8 mouse cellular contexts compared by ENCODE assay signal in genomic region chr7:25317446-25317999, GRCm38 (mm10). TPM values are rescaled to one million over a fixed set of nuclear protein-coding genes. Genes with fewer than 3 reads are reported as not detected.
A peak's percentile ranks its signal among the peaks of the same experiment; 100 is the strongest.
DNase-seq lines count a peak whose midpoint lies in the region; ATAC-seq and TF ChIP-seq lines count a peak whose summit lies in the region.

No protein-coding gene starts in this region.

- ATAC-seq in megakaryocyte, adult 5-6 weeks (ENCODE audit: poor library complexity, severe bottlenecking): no peak
- ATAC-seq in heart, embryonic 16.5 days (replicated peaks; ENCODE audit: extremely low read depth, insufficient read depth, low FRiP score): no peak
- no peak for ATAC-seq in liver, embryonic 15.5 days (ENCODE audit: insufficient read depth)

- WGBS in cerebellum, adult 2 months: 5% methylated on average over 21 of the region's 21 CpGs
- 15% methylated on average over 21 of the region's 21 CpGs for WGBS in heart, embryonic 16.5 days
- WGBS in liver, embryonic 15.5 days (ENCODE audit: insufficient replicate concordance): 20% methylated on average over 21 of the region's 21 CpGs

- H3K4me1 ChIP-seq in megakaryocyte, embryonic 14.5 days: peaks cover 42% of the 10 kb centered on the region
- peaks cover 3% of the 10 kb centered on the region; the same call in 1 of the 2 replicates for H3K4me1 ChIP-seq in cerebellum, adult 2 months (ENCODE audit: control insufficient read depth, insufficient read depth, low read length)
- H3K4me1 ChIP-seq in heart, embryonic 16.5 days (ENCODE audit: control insufficient read depth, insufficient read depth, low read length): peaks cover 27% of the 10 kb centered on the region
- peaks cover 27% of the 10 kb centered on the region for H3K4me1 ChIP-seq in liver, embryonic 15.5 days (replicated peaks)

- H3K4me2 ChIP-seq in heart, embryonic 16.5 days (ENCODE audit: low read depth, low read length): peak overlapping the region; percentile 82
- peak overlapping the region; percentile 89 for H3K4me2 ChIP-seq in liver, embryonic 15.5 days

- H3K27me3 ChIP-seq in megakaryocyte, embryonic 14.5 days (replicated peaks): peaks cover 34% of the 10 kb centered on the region
- H3K27me3 ChIP-seq in cerebellum, adult 2 months (ENCODE audit: control insufficient read depth, insufficient read depth, low read length): no peaks in the 10 kb centered on the region
- peaks cover 32% of the 10 kb centered on the region for H3K27me3 ChIP-seq in heart, embryonic 16.5 days (ENCODE audit: control insufficient read depth, insufficient read depth, low read length)
- peaks cover 52% of the 10 kb centered on the region for H3K27me3 ChIP-seq in liver, embryonic 15.5 days

- peak; percentile 67 to 71 for DNase-seq in cerebellum, adult 2 months
- DNase-seq in urinary bladder, postnatal 25 days (ENCODE audit: low spot score): no peak
- no peak for DNase-seq in left cerebral cortex, adult 8-10 months (ENCODE audit: low spot score in 2 of 2)
- DNase-seq in layer of hippocampus, postnatal 36 days: no peak

- H3K36me3 ChIP-seq in megakaryocyte, embryonic 14.5 days (replicated peaks; ENCODE audit: low read length): no peaks in the 10 kb centered on the region
- no peaks in the 10 kb centered on the region; the same call in 1 of the 2 replicates for H3K36me3 ChIP-seq in heart, embryonic 16.5 days (ENCODE audit: control insufficient read depth, insufficient read depth)
- H3K36me3 ChIP-seq in liver, embryonic 15.5 days (replicated peaks): no peaks in the 10 kb centered on the region

- peak overlapping the region; percentile 83 for H3K9ac ChIP-seq in heart, embryonic 16.5 days (ENCODE audit: low read length)
- peak overlapping the region; percentile 46; the same call in 1 of the 2 replicates for H3K9ac ChIP-seq in liver, embryonic 15.5 days

- TF ChIP-seq CTCF in cerebellum, adult 2 months (IDR thresholded peaks at IDR 0.05; ENCODE audit: borderline replicate concordance, insufficient read depth, low read depth, low read length): no peak

- peak overlapping the region; percentile 96 for H3K4me3 ChIP-seq in megakaryocyte, embryonic 14.5 days (replicated peaks)
- H3K4me3 ChIP-seq in cerebellum, adult 2 months (replicated peaks; ENCODE audit: insufficient read depth, low read depth, low read length): peak overlapping the region; percentile 84
- peak overlapping the region; percentile 74 for H3K4me3 ChIP-seq in heart, embryonic 16.5 days (ENCODE audit: low read length)
- H3K4me3 ChIP-seq in liver, embryonic 15.5 days (replicated peaks): peak overlapping the region; percentile 62

- H3K9me3 ChIP-seq in megakaryocyte, embryonic 14.5 days: no peaks in the 10 kb centered on the region; the same call in 1 of the 2 replicates
- no peaks in the 10 kb centered on the region for H3K9me3 ChIP-seq in heart, embryonic 16.5 days (replicated peaks; ENCODE audit: control insufficient read depth, low read length)
- no peaks in the 10 kb centered on the region for H3K9me3 ChIP-seq in liver, embryonic 15.5 days (replicated peaks)

- no peak for TF ChIP-seq POLR2A in cerebellum, adult 2 months (IDR thresholded peaks at IDR 0.05; ENCODE audit: borderline replicate concordance, insufficient read depth, low read length)

- H3K27ac ChIP-seq in cerebellum, adult 2 months (ENCODE audit: insufficient read depth, low read length): peak overlapping the region; percentile 82
- H3K27ac ChIP-seq in heart, embryonic 16.5 days (ENCODE audit: low read length): peak overlapping the region; percentile 85
- H3K27ac ChIP-seq in liver, embryonic 15.5 days (replicated peaks): no peak overlapping the region; the same call in 1 of the 2 replicates

RNA-seq across cellular contexts. Expression of gene Megf8, which starts 0.6 kb away (rescaled TPM):
- 9.7 and 10.3 TPM in 2 replicates for polyA plus RNA-seq in megakaryocyte, embryonic 14.5 days (2012; ENCODE audit: insufficient read depth, low replicate concordance)
- 1.0 and 1.1 TPM in 2 replicates for total RNA-seq in megakaryocyte, adult 5-6 weeks (2015)
- total RNA-seq in megakaryocyte, adult 5-6 weeks (2017): 1.3 and 2.1 TPM in 2 replicates
- polyA plus RNA-seq in cerebellum, adult 2 months (2012; rRNA removed): 76.8 and 77.8 TPM in 2 replicates
- polyA plus RNA-seq in heart, embryonic 16.5 days (2015; fragmentation: Nextera tagmentation; extraction: Ambion mirVana): 7.4 and 8.7 TPM in 2 replicates
- polyA plus RNA-seq in liver, embryonic 15.5 days (2015; fragmentation: Nextera tagmentation; extraction: Ambion mirVana): 0.79 and 1.1 TPM in 2 replicates
- 100 to 1,000 TPM in 3 of 4 experiments, 10 to 100 TPM in 1; 99.2 to 109 (median 104) TPM for total RNA-seq in left cerebral cortex, adult 8-10 months (2022)
- total RNA-seq in layer of hippocampus, postnatal 36 days (2021): 10 to 100 TPM; 95.3 to 95.9 TPM

RNA-seq across cellular contexts. Expression of gene Tmem145, which starts 11.6 kb away (rescaled TPM):
- 0.16 TPM in 1 of 2 replicates, not detected in the other for polyA plus RNA-seq in megakaryocyte, embryonic 14.5 days (2012; ENCODE audit: insufficient read depth, low replicate concordance)
- total RNA-seq in megakaryocyte, adult 5-6 weeks (2015): not detected in 2 replicates
- total RNA-seq in megakaryocyte, adult 5-6 weeks (2017): not detected in 2 replicates
- polyA plus RNA-seq in cerebellum, adult 2 months (2012; rRNA removed): 226 and 246 TPM in 2 replicates
- 0.08 and 0.20 TPM in 2 replicates for polyA plus RNA-seq in heart, embryonic 16.5 days (2015; fragmentation: Nextera tagmentation; extraction: Ambion mirVana)
- polyA plus RNA-seq in liver, embryonic 15.5 days (2015; fragmentation: Nextera tagmentation; extraction: Ambion mirVana): 0.09 TPM in 1 of 2 replicates, not detected in the other
- total RNA-seq in left cerebral cortex, adult 8-10 months (2022): 10 to 100 TPM; 40.7 to 46.5 (median 42.0) TPM
- 10 to 100 TPM; 24.5 to 26.0 TPM for total RNA-seq in layer of hippocampus, postnatal 36 days (2021)

RNA-seq across cellular contexts. Expression of gene Prr19, which starts 16.3 kb away (rescaled TPM):
- polyA plus RNA-seq in megakaryocyte, embryonic 14.5 days (2012; ENCODE audit: insufficient read depth, low replicate concordance): 0.17 TPM in 1 of 2 replicates, not detected in the other
- not detected in 2 replicates for total RNA-seq in megakaryocyte, adult 5-6 weeks (2015)
- total RNA-seq in megakaryocyte, adult 5-6 weeks (2017): not detected in 2 replicates
- polyA plus RNA-seq in cerebellum, adult 2 months (2012; rRNA removed): 0.16 and 0.20 TPM in 2 replicates
- polyA plus RNA-seq in heart, embryonic 16.5 days (2015; fragmentation: Nextera tagmentation; extraction: Ambion mirVana): not detected in 2 replicates
- polyA plus RNA-seq in liver, embryonic 15.5 days (2015; fragmentation: Nextera tagmentation; extraction: Ambion mirVana): 0.07 TPM in 1 of 2 replicates, not detected in the other
- not detected for total RNA-seq in left cerebral cortex, adult 8-10 months (2022)
- not detected for total RNA-seq in layer of hippocampus, postnatal 36 days (2021)

RNA-seq across cellular contexts. Expression of gene Pafah1b3, which starts 19.7 kb away (rescaled TPM):
- polyA plus RNA-seq in megakaryocyte, embryonic 14.5 days (2012; ENCODE audit: insufficient read depth, low replicate concordance): 19.1 TPM in 1 of 2 replicates, not detected in the other
- 7.7 and 15.9 TPM in 2 replicates for total RNA-seq in megakaryocyte, adult 5-6 weeks (2015)
- 7.7 and 14.6 TPM in 2 replicates for total RNA-seq in megakaryocyte, adult 5-6 weeks (2017)
- 41.9 and 42.6 TPM in 2 replicates for polyA plus RNA-seq in cerebellum, adult 2 months (2012; rRNA removed)
- 111 and 121 TPM in 2 replicates for polyA plus RNA-seq in heart, embryonic 16.5 days (2015; fragmentation: Nextera tagmentation; extraction: Ambion mirVana)
- polyA plus RNA-seq in liver, embryonic 15.5 days (2015; fragmentation: Nextera tagmentation; extraction: Ambion mirVana): 25.7 and 26.1 TPM in 2 replicates
- total RNA-seq in left cerebral cortex, adult 8-10 months (2022): 10 to 100 TPM; 29.5 to 38.7 (median 32.2) TPM
- 10 to 100 TPM; 21.2 to 25.9 TPM for total RNA-seq in layer of hippocampus, postnatal 36 days (2021)

RNA-seq across cellular contexts. Expression of gene Cic, which starts 50.0 kb away (rescaled TPM):
- 290 and 655 TPM in 2 replicates for polyA plus RNA-seq in megakaryocyte, embryonic 14.5 days (2012; ENCODE audit: insufficient read depth, low replicate concordance)
- total RNA-seq in megakaryocyte, adult 5-6 weeks (2015): 166 and 174 TPM in 2 replicates
- total RNA-seq in megakaryocyte, adult 5-6 weeks (2017): 55.5 and 84.2 TPM in 2 replicates
- 121 and 124 TPM in 2 replicates for polyA plus RNA-seq in cerebellum, adult 2 months (2012; rRNA removed)
- 22.7 and 24.7 TPM in 2 replicates for polyA plus RNA-seq in heart, embryonic 16.5 days (2015; fragmentation: Nextera tagmentation; extraction: Ambion mirVana)
- 8.9 and 10.2 TPM in 2 replicates for polyA plus RNA-seq in liver, embryonic 15.5 days (2015; fragmentation: Nextera tagmentation; extraction: Ambion mirVana)
- total RNA-seq in left cerebral cortex, adult 8-10 months (2022): 100 to 1,000 TPM; 196 to 238 (median 227) TPM
- 100 to 1,000 TPM; 173 to 213 TPM for total RNA-seq in layer of hippocampus, postnatal 36 days (2021)

Comparison
In these comparisons a context has a peak if more than half of its experiments do, and no peak if none do; other contexts are left out.
1. DNase-seq: peak in cerebellum, adult 2 months (2 of 2); none in urinary bladder, postnatal 25 days (single experiment), left cerebral cortex, adult 8-10 months (0 of 2) and layer of hippocampus, postnatal 36 days (0 of 2).
2. RNA of gene Tmem145, which starts 11.6 kb away (polyA plus RNA-seq): 226 to 246 TPM in cerebellum, adult 2 months; 0.16 TPM in megakaryocyte, embryonic 14.5 days, 0.09 TPM in liver, embryonic 15.5 days and 0.08 to 0.20 TPM in heart, embryonic 16.5 days; every median in the first group is over 100 times any median in the second.
3. Peak in every context shown above with its lines, with median percentiles within 50 percentile points of each other: H3K4me3 ChIP-seq.